Mouse (Mus musculus) spleen, adult 18-20 months (tissue): ENCODE measurements around the gene Ddah1.

Source experiments
- DNase-seq, 2 experiments: peaks; one replicate each; pipeline ENCODE4 v3.0.0; 2022; ENCODE audit warnings: mixed read lengths in 2 of 2

The Ddah1 gene

GRCm38 (mm10) chr3:145768439-145768838 is 10.0 kb downstream of the Ddah1 start:
- no peak for DNase-seq

- DNase-seq = no peak
Measured at GRCm38 (mm10) chr3:145773384-145773783, 14.9 kb downstream of the Ddah1 start.

- DNase-seq = no peak
Measured at GRCm38 (mm10) chr3:145774336-145774735, 15.9 kb downstream of the Ddah1 start.

GRCm38 (mm10) chr3:145775236-145775635 is 16.8 kb downstream of the Ddah1 start:
- DNase-seq = no peak

- no peak for DNase-seq
Measured at GRCm38 (mm10) chr3:145775862-145776261, 17.4 kb downstream of the Ddah1 start.

GRCm38 (mm10) chr3:145777006-145777405 is 18.5 kb downstream of the Ddah1 start:
- no peak for DNase-seq

GRCm38 (mm10) chr3:145778406-145778922 is 20.0 kb downstream of the Ddah1 start:
- DNase-seq = no peak

GRCm38 (mm10) chr3:145779279-145779973 is 21.0 kb downstream of the Ddah1 start:
- DNase-seq = no peak

GRCm38 (mm10) chr3:145780784-145781442 is 22.4 kb downstream of the Ddah1 start:
- no peak for DNase-seq

GRCm38 (mm10) chr3:145785244-145785643 is 26.8 kb downstream of the Ddah1 start:
- no peak for DNase-seq

- no peak for DNase-seq
Measured at GRCm38 (mm10) chr3:145787303-145787702, 28.8 kb downstream of the Ddah1 start.

GRCm38 (mm10) chr3:145789114-145789513 is 30.6 kb downstream of the Ddah1 start:
- no peak for DNase-seq

GRCm38 (mm10) chr3:145790233-145790632 is 31.8 kb downstream of the Ddah1 start:
- DNase-seq = no peak

- DNase-seq = no peak
Measured at GRCm38 (mm10) chr3:145790709-145791108, 32.2 kb downstream of the Ddah1 start.

- DNase-seq = no peak
Measured at GRCm38 (mm10) chr3:145794355-145794754, 35.9 kb downstream of the Ddah1 start.

GRCm38 (mm10) chr3:145795896-145796295 is 37.4 kb downstream of the Ddah1 start:
- no peak for DNase-seq

- no peak for DNase-seq
Measured at GRCm38 (mm10) chr3:145798042-145798441, 39.6 kb downstream of the Ddah1 start.

GRCm38 (mm10) chr3:145798751-145799188 is 40.3 kb downstream of the Ddah1 start:
- no peak for DNase-seq

- DNase-seq = no peak
Measured at GRCm38 (mm10) chr3:145799365-145799764, 40.9 kb downstream of the Ddah1 start.

GRCm38 (mm10) chr3:145802106-145802505 is 43.6 kb downstream of the Ddah1 start:
- DNase-seq = no peak

GRCm38 (mm10) chr3:145805848-145806247 is 47.4 kb downstream of the Ddah1 start:
- no peak for DNase-seq

GRCm38 (mm10) chr3:145806502-145806901 is 48.0 kb downstream of the Ddah1 start:
- DNase-seq = no peak

GRCm38 (mm10) chr3:145816807-145817206 is 58.3 kb downstream of the Ddah1 start:
- DNase-seq = no peak

- no peak for DNase-seq
Measured at GRCm38 (mm10) chr3:145817276-145817675, 58.8 kb downstream of the Ddah1 start.
